Mouse (Mus musculus) midbrain, embryonic 16.5 days (tissue): ENCODE measurements around the gene Spns2. TPM values are rescaled to one million over a fixed set of nuclear protein-coding genes. Genes with fewer than 3 reads are reported as not detected.
A peak's percentile ranks its signal among the peaks of the same experiment; 100 is the strongest.

ENCODE experiments used
- ATAC-seq: fragments of 200-750 bp; cut with Nextera tagmentation; 2 replicates; pipeline ENCODE4 v1.8.0; 2017; ENCODE audit warnings: moderate TSS enrichment
- H3K27ac ChIP-seq: fragments of 300-500 bp; sonication (generic); 2 replicates; pipeline ENCODE4 v1.5.1; 2014; ENCODE audit warnings: mild to moderate bottlenecking, low read length, mixed read lengths
- H3K27me3 ChIP-seq: fragments of 300-500 bp; sonication (generic); 2 replicates; pipeline ENCODE4 v1.6.1; 2014; ENCODE audit warnings: low read depth, low read length, mixed read lengths; ENCODE audit not compliant: control insufficient read depth, insufficient read depth
- H3K36me3 ChIP-seq: fragments of 300-500 bp; sonication (generic); 2 replicates; pipeline ENCODE4 v1.6.1; 2014; ENCODE audit warnings: mild to moderate bottlenecking, low read length, moderate library complexity, mixed read lengths; ENCODE audit not compliant: control insufficient read depth, insufficient read depth
- H3K4me1 ChIP-seq: fragments of 300-500 bp; sonication (generic); 2 replicates; pipeline ENCODE4 v1.6.1; 2014; ENCODE audit warnings: mild to moderate bottlenecking, low read length, mixed read lengths; ENCODE audit not compliant: control insufficient read depth, insufficient read depth
- H3K4me2 ChIP-seq: fragments of 300-500 bp; sonication (generic); 2 replicates; pipeline ENCODE4 v1.6.1; 2014; ENCODE audit warnings: mild to moderate bottlenecking, low read length, mixed read lengths
- H3K4me3 ChIP-seq: fragments of 300-500 bp; sonication (generic); 2 replicates; pipeline ENCODE4 v1.5.1; 2014; ENCODE audit warnings: low read depth, mild to moderate bottlenecking, low read length, moderate library complexity, mixed read lengths
- H3K9ac ChIP-seq: fragments of 300-500 bp; sonication (generic); 2 replicates; pipeline ENCODE4 v1.6.1; 2014; ENCODE audit warnings: low read depth, low read length, mixed read lengths
- H3K9me3 ChIP-seq: fragments of 300-500 bp; sonication (generic); replicated peaks from 2 replicates; pipeline ENCODE4 v1.6.1; 2014; ENCODE audit warnings: mild to moderate bottlenecking, low read length, mixed read lengths; ENCODE audit not compliant: control insufficient read depth, poor library complexity, severe bottlenecking
- WGBS: fragments of 180-500 bp; shearing (Covaris S2); extraction: QIAGEN DNeasy Blood & Tissue Kit; methylation state at CpG from one replicate; pipeline ENCODE4 v1.1.7; 2014; 5-methylcytosine and 5-hydroxymethylcytosine counted together
- polyA plus RNA-seq: library from polyadenylated mRNA; unstranded; fragments of >200 nt; fragmentation: Nextera tagmentation; extraction: Ambion mirVana; gene quantifications from 2 replicates; pipeline ENCODE4 v1.2.1, GENCODE M21; 2015

Gene Spns2
- polyA plus RNA-seq, 1 experiment from 2014 or later, result 6.8 TPM

DNA sequence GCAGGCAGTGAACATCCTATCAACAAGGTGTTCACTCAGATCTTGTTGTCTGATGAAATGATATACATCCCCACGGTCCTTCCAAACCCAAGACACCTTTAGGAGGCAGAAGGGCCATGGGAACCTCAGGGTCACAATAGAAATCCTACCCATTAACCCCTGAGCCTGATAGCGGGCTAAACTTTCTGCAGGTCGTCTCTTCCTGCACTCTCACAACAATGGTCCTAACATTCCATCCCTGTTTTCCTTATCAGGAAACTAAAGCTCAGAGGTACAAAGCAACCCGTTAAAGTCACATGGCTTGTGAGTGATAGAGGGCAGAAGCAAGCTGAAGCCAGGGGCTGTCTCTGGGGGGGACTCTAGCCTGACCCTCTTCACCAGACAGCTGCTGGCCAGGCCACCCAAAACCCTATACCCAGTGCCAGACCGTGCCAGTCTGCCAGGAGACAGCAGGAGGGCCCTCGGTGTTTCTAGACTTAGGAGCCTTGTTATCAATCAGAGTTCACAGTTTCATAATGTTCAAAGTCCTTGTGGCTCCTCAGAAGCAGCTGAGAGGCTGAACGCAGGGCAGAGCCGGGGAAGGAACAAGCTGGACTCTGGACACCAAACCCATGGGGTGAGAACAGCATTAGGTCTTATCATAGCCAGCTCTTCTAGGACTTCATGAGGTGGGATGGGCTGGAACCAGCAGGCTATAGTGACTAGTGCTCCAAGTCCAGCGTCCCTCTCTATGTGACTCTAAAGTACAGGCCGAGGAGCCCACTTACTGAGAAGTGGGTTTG, 14.5 kb upstream of the Spns2 start:
- Histone ChIP-seq H3K9ac (no peak overlapping the region), H3K4me1 (peaks cover 8% of the 10 kb centered on the region), H3K27me3 (no peaks in the 10 kb centered on the region), H3K27ac (no peak overlapping the region), H3K4me3 (no peak overlapping the region), H3K4me2 (no peak overlapping the region), H3K36me3 (no peaks in the 10 kb centered on the region), H3K9me3 (no peaks in the 10 kb centered on the region)
- no peak for ATAC-seq
- WGBS, result 80% methylated on average over 10 of the region's 10 CpGs

GRCm38 (mm10) chr11:72503501-72503921, 13.8 kb upstream of the Spns2 start:
- Histone ChIP-seq H3K4me2 (no peak overlapping the region), H3K9ac (no peak overlapping the region), H3K4me1 (peaks cover 8% of the 10 kb centered on the region), H3K9me3 (no peaks in the 10 kb centered on the region), H3K4me3 (no peak overlapping the region), H3K36me3 (no peaks in the 10 kb centered on the region), H3K27ac (no peak overlapping the region), H3K27me3 (no peaks in the 10 kb centered on the region)
- 29% methylated on average over 5 of the region's 5 CpGs for WGBS
- ATAC-seq, result no peak

GRCm38 (mm10) chr11:72502236-72502635, 12.5 kb upstream of the Spns2 start:
- Histone ChIP-seq H3K9ac (0 out of 2 replicates have a peak overlapping the region, but pooled peaks have one; percentile 30), H3K4me1 (peaks cover 8% of the 10 kb centered on the region), H3K27me3 (no peaks in the 10 kb centered on the region), H3K9me3 (no peaks in the 10 kb centered on the region), H3K27ac (peak overlapping the region; percentile 11; the same call in 1 of the 2 replicates), H3K4me3 (no peak overlapping the region), H3K4me2 (no peak overlapping the region), H3K36me3 (no peaks in the 10 kb centered on the region)
- 10% methylated on average over 8 of the region's 8 CpGs for WGBS
- peak; percentile 21; the same call in 1 of the 2 replicates for ATAC-seq

DNA sequence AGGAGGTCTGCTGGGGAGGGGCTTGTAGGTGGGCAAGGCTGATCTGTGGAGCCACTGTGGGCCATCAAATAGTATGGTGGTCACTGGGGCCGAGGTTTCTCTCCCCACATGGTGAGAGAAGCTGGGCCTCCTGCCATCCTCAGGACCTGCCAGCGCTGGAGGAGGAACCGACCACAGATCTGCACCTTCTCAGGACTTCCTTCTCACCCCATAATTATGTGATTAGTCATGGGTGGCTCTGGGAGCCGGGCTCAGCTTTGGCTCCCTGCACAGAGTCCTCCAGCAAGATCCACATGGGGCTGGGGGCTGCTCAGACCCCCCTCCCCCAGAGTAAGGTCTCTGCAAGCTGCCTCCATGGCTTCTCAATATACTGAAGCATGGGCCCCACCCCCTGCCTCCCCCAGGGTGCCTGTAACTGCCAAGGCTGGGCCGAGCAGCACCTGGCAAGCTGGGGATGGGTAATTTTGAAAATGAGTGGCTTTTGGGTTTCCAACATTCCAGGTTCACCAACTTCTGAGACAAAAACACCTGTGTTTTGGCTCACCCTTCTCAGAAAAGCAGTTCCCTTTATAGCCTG, 11.8 kb upstream of the Spns2 start:
- Histone ChIP-seq H3K4me2 (no peak overlapping the region), H3K9ac (no peak overlapping the region), H3K4me3 (no peak overlapping the region), H3K36me3 (no peaks in the 10 kb centered on the region), H3K4me1 (peaks cover 8% of the 10 kb centered on the region), H3K9me3 (no peaks in the 10 kb centered on the region), H3K27me3 (no peaks in the 10 kb centered on the region), H3K27ac (no peak overlapping the region)
- no peak for ATAC-seq
- 36% methylated on average over 5 of the region's 5 CpGs for WGBS

- ATAC-seq, result no peak
- Histone ChIP-seq H3K9ac (no peak overlapping the region), H3K27me3 (no peaks in the 10 kb centered on the region), H3K27ac (no peak overlapping the region), H3K4me3 (no peak overlapping the region), H3K4me1 (peaks cover 8% of the 10 kb centered on the region), H3K9me3 (no peaks in the 10 kb centered on the region), H3K4me2 (no peak overlapping the region), H3K36me3 (no peaks in the 10 kb centered on the region)
- WGBS, result 81% methylated on average over 4 of the region's 4 CpGs
Observed at GRCm38 (mm10) chr11:72500139-72500538, 10.4 kb upstream of the Spns2 start.

DNA sequence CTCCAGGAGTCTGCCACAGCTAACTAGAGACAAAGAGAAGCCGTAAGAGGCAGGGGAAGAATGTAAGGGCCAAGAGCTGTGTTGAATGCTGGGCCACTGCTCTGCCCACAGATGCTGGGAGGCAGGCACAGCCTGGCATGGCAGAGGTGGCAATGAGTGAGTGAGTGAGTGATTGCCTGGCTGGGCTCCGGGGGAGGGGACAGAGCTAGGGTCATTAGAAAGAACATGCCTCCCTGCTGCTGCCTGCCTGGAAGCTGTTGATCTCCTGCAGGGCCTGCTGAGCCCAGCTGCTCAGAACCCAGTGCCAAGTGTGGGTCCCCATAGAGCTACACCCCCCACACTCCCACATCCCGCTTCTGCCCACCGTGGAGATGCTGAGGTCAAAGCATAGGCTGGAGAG, 7.7 kb upstream of the Spns2 start:
- Histone ChIP-seq H3K4me2 (no peak overlapping the region), H3K27me3 (no peaks in the 10 kb centered on the region), H3K36me3 (no peaks in the 10 kb centered on the region), H3K4me1 (peaks cover 8% of the 10 kb centered on the region), H3K9ac (no peak overlapping the region), H3K27ac (no peak overlapping the region), H3K9me3 (no peaks in the 10 kb centered on the region), H3K4me3 (no peak overlapping the region)
- WGBS, result 21% methylated on average over 4 of the region's 4 CpGs
- 0 out of 2 replicates have a peak, but pooled peaks have one; percentile 32 for ATAC-seq

DNA sequence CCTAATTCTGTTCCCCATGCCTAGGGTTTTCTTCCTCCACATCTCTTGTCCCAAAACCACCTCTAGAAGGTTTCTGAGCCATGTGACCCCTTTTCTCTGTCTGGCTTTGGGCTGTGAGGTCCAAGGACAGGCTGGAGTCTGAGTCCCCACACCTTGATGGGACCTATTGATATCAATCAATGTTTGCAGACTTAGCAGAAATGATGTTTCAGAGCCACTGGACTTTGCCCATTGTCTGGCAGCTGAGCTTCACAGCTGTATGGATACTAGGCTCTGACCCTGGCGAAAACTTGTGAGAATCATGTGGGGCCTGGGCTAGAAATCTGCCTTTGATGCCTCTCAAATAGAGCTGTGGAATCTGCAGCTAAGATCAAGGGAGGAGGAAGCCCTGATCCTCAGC, 7.1 kb upstream of the Spns2 start:
- H3K4me1 ChIP-seq, result peaks cover 2% of the 10 kb centered on the region
- no peaks in the 10 kb centered on the region for H3K27me3 ChIP-seq
- H3K4me3 ChIP-seq, result no peak overlapping the region
- H3K36me3 ChIP-seq, result no peaks in the 10 kb centered on the region
- 57% methylated on average over 1 of the region's 1 CpGs for WGBS
- no peak overlapping the region for H3K9ac ChIP-seq
- no peaks in the 10 kb centered on the region for H3K9me3 ChIP-seq
- H3K27ac ChIP-seq, result no peak overlapping the region
- H3K4me2 ChIP-seq, result no peak overlapping the region
- ATAC-seq, result no peak

DNA sequence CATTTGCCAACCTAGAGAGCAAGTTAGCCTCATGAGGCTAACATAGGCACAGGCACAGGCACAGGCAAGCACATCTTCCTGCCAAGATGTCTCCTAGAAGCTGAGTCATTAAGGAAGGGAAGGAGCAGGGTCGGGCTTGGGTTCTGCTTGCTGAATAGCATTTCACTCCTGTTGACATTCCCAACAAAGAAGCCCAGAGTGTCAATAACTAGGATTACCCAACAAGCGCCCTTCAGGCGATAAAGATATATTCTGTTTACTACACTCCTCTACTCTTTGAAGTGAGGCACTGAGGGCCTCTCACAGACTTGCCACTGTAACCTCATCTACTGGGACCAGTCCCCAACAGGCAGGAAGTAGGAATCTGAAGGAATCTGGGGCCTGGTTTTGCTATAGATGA, 6.4 kb upstream of the Spns2 start:
- Histone ChIP-seq H3K4me1 (no peaks in the 10 kb centered on the region), H3K9me3 (no peaks in the 10 kb centered on the region), H3K27me3 (no peaks in the 10 kb centered on the region), H3K36me3 (no peaks in the 10 kb centered on the region), H3K4me2 (no peak overlapping the region), H3K4me3 (no peak overlapping the region), H3K9ac (no peak overlapping the region), H3K27ac (no peak overlapping the region)
- ATAC-seq, result no peak
- 68% methylated on average over 3 of the region's 3 CpGs for WGBS
